Mouse (Mus musculus) bone marrow, adult 2 months (tissue): ENCODE data around the gene Tgfbr3. TPM values are rescaled to one million over a fixed set of nuclear protein-coding genes. Genes with fewer than 3 reads are reported as not detected.

Source experiments
- H3K27ac ChIP-seq: fragments of 200-500 bp; 2 replicates; pipeline ENCODE4 v1.5.1; 2012; ENCODE audit warnings: low read depth, mild to moderate bottlenecking, control low read depth, inconsistent platforms, low read length; ENCODE audit not compliant: control insufficient read depth, poor library complexity, insufficient read depth
- H3K4me1 ChIP-seq: fragments of 200-500 bp; 2 replicates; pipeline ENCODE4 v1.6.1; 2011; ENCODE audit warnings: low read length; ENCODE audit not compliant: control insufficient read depth, insufficient read depth
- H3K4me3 ChIP-seq: fragments of 200-500 bp; replicated peaks from 2 replicates; pipeline ENCODE3; 2011; ENCODE audit warnings: mild to moderate bottlenecking, low read depth, low read length, control low read depth; ENCODE audit not compliant: control insufficient read depth
- CTCF ChIP-seq: fragments of 200-500 bp; IDR thresholded peaks from 2 replicates; pipeline ENCODE4 v1.5.1; 2011; ENCODE audit warnings: low read length, control low read depth; ENCODE audit not compliant: control insufficient read depth, insufficient read depth
- POLR2A ChIP-seq: fragments of 200-500 bp; IDR thresholded peaks from 2 replicates; pipeline ENCODE4 v1.6.1; 2011; ENCODE audit warnings: low read depth, mild to moderate bottlenecking, control low read depth, low read length, borderline replicate concordance; ENCODE audit not compliant: control insufficient read depth
- WGBS: fragments of 180-500 bp; shearing (Covaris S2); methylation state at CpG from one replicate; pipeline ENCODE4 v1.1.7; 2018; 5-methylcytosine and 5-hydroxymethylcytosine counted together
- polyA plus RNA-seq: library from polyadenylated mRNA; stranded (reverse); fragments of >200 nt; gene quantifications from 2 replicates; pipeline ENCODE4 v1.2.4, GENCODE M21; 2011; ENCODE audit warnings: low replicate concordance; ENCODE audit not compliant: missing spikeins, insufficient read depth, insufficient read length

Tgfbr3 gene
- polyA plus RNA-seq, 1 experiment: 7.4 TPM

GRCm38 (mm10) chr5:107062229-107062852 is 227.1 kb downstream of the Tgfbr3 start:
- no peaks in the 10 kb centered on the region for H3K4me1 ChIP-seq
- no peak overlapping the region for H3K27ac ChIP-seq
- no peak overlapping the region for H3K4me3 ChIP-seq
- no peak for TF ChIP-seq POLR2A
- TF ChIP-seq CTCF: no peak
- WGBS: 77% methylated on average over 12 of the region's 12 CpGs

- H3K27ac ChIP-seq: no peak overlapping the region
- H3K4me3 ChIP-seq: no peak overlapping the region
- WGBS: 47% methylated on average over 5 of the region's 5 CpGs
- TF ChIP-seq POLR2A: no peak
- TF ChIP-seq CTCF: no peak
- H3K4me1 ChIP-seq: no peaks in the 10 kb centered on the region
These were observed 229.9 kb downstream of the Tgfbr3 start for GRCm38 (mm10) chr5:107059514-107059913.

GRCm38 (mm10) chr5:107058642-107059041 is 230.8 kb downstream of the Tgfbr3 start:
- TF ChIP-seq CTCF: no peak
- TF ChIP-seq POLR2A: no peak
- no peak overlapping the region for H3K27ac ChIP-seq

More at GRCm38 (mm10) chr5:107058642-107059041, 230.8 kb downstream of the Tgfbr3 start:
- H3K4me3 ChIP-seq: no peak overlapping the region
- H3K4me1 ChIP-seq: no peaks in the 10 kb centered on the region
- WGBS: 80% methylated on average over 4 of the region's 4 CpGs

Other genes starting within 250 kb of the Tgfbr3 start
- not detected in 2 replicates for gene Brdt, start 41.5 kb upstream of the Tgfbr3 start, polyA plus RNA-seq
- gene Ephx4, start 113.1 kb upstream of the Tgfbr3 start, polyA plus RNA-seq: not detected in 2 replicates
- not detected in 2 replicates for gene Lpcat2b, start 141.9 kb upstream of the Tgfbr3 start, polyA plus RNA-seq
- 2.9 and 3.5 TPM in 2 replicates for gene Btbd8, start 148.4 kb upstream of the Tgfbr3 start, polyA plus RNA-seq
- gene Gm42669, start 218.0 kb upstream of the Tgfbr3 start, polyA plus RNA-seq: not detected in 2 replicates
- not detected in 2 replicates for gene 1700028K03Rik, start 245.1 kb upstream of the Tgfbr3 start, polyA plus RNA-seq